28 mouse cellular contexts compared by ENCODE assay signal in genomic region chr3:124749314-124749713, GRCm38 (mm10).
"Had no signal": no experiment of that assay in that cellular context is flagged by ENCODE, and none has a peak within 500 bp of the region (broad histone marks: within the 10 kb centered on the region; RNA-seq: fewer than 3 reads in every experiment).

No protein-coding gene starts in this region.

- H3K9ac ChIP-seq: heart, embryonic 12.5 days; hindbrain, embryonic 12.5 days; hindbrain, embryonic 14.5 days; kidney, embryonic 15.5 days; limb, embryonic 13.5 days; limb, embryonic 15.5 days; liver, embryonic 12.5 days; liver, embryonic 14.5 days had no signal

- H3K4me2 ChIP-seq: heart, embryonic 12.5 days; hindbrain, embryonic 12.5 days; hindbrain, embryonic 14.5 days; kidney, embryonic 15.5 days; limb, embryonic 13.5 days; limb, embryonic 15.5 days; liver, embryonic 12.5 days had no signal

- H3K4me3 ChIP-seq: gastrocnemius, adult 2 months; heart, embryonic 10.5 days; heart, embryonic 12.5 days; hindbrain, embryonic 10.5 days; hindbrain, embryonic 12.5 days; kidney, embryonic 15.5 days; limb, embryonic 13.5 days; limb, embryonic 15.5 days; liver, embryonic 12.5 days had no signal

- H3K4me1 ChIP-seq: heart, embryonic 10.5 days; heart, embryonic 12.5 days; hindbrain, embryonic 10.5 days; hindbrain, embryonic 12.5 days; kidney, embryonic 15.5 days; limb, embryonic 13.5 days; limb, embryonic 15.5 days; liver, embryonic 12.5 days had no signal

- ATAC-seq: hindbrain, embryonic 16.5 days; intestine, embryonic 16.5 days; liver, embryonic 12.5 days had no signal

- H3K9me3 ChIP-seq: heart, embryonic 10.5 days; heart, embryonic 12.5 days; hindbrain, embryonic 10.5 days; hindbrain, embryonic 12.5 days; kidney, embryonic 15.5 days; limb, embryonic 13.5 days; limb, embryonic 15.5 days; liver, embryonic 12.5 days had no signal

- H3K36me3 ChIP-seq: heart, embryonic 10.5 days; heart, embryonic 12.5 days; hindbrain, embryonic 10.5 days; hindbrain, embryonic 12.5 days; kidney, embryonic 15.5 days; limb, embryonic 13.5 days; limb, embryonic 15.5 days; liver, embryonic 12.5 days had no signal

- H3K27me3 ChIP-seq: heart, embryonic 12.5 days; hindbrain, embryonic 12.5 days; kidney, embryonic 15.5 days; limb, embryonic 13.5 days; limb, embryonic 15.5 days; liver, embryonic 12.5 days had no signal

- DNase-seq: gastrocnemius, adult 2 months; gastrocnemius, postnatal 10 days; gastrocnemius, postnatal 25 days; heart, adult 18-20 months; heart, postnatal 10 days; heart, postnatal 4 days; kidney, adult 11 months; kidney, adult 2 months; kidney, adult 9 months; kidney, postnatal 14 days; kidney, postnatal 36 days; layer of hippocampus, adult 9-11 months; layer of hippocampus, postnatal 36 days; left cerebral cortex, postnatal 4 days; lung, adult 18-20 months had no signal

- H3K27ac ChIP-seq: gastrocnemius, adult 2 months; heart, embryonic 10.5 days; hindbrain, embryonic 10.5 days; hindbrain, embryonic 12.5 days; hindbrain, embryonic 14.5 days; kidney, embryonic 15.5 days; kidney, postnatal 0 days; limb, embryonic 13.5 days; limb, embryonic 15.5 days; liver, embryonic 12.5 days; liver, embryonic 14.5 days had no signal
